Mouse (Mus musculus) liver, adult 2 months (tissue): ENCODE results near the gene Ip6k2.
A peak's percentile ranks its signal among the peaks of the same experiment; 100 is the strongest.

Experiments
- CTCF ChIP-seq: fragments of 200-500 bp; IDR thresholded peaks from 2 replicates; pipeline ENCODE4 v1.5.1; 2011; ENCODE audit warnings: low read depth, low read length, control low read depth
- POLR2A ChIP-seq: fragments of 200-500 bp; IDR thresholded peaks from 2 replicates; pipeline ENCODE4 v1.6.1; 2011; ENCODE audit warnings: low read length, control low read depth; ENCODE audit not compliant: insufficient read depth; ENCODE audit errors: extremely low read depth

DNA sequence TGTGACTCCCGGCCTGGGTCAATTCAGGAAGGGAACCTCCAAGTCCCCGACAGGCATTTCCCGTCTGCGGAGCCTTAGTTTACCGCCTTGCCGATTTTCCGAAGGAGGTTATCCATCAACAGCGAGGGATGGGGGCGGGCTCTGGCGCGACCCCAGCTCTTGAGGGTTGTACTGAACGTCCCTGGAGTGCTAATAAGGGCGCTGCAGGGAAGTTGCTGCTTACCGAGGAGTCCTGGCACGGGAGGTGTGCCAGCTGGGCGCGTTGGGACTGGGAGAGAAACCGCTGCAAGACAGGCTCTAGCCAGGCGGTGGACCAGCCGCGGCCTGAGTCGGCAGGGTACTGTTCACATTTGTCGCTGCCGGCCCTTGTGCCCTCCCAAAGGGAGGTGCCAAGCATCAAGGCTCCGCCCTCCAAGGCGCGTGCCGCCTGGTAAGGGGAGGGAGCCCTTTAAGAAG is 70.7 kb downstream of the Ip6k2 start:
- TF ChIP-seq POLR2A, result peak; percentile 89
- peak; percentile 24 for TF ChIP-seq CTCF
